ENCODE assay signal across 22 mouse cellular contexts in genomic region chr2:179587069-179587468, GRCm38 (mm10).
"Had no signal": no experiment of that assay in that cellular context is flagged by ENCODE, and none has a peak within 500 bp of the region (broad histone marks: within the 10 kb centered on the region; RNA-seq: fewer than 3 reads in every experiment).

No protein-coding gene starts in this region.

- DNase-seq: gastrocnemius, postnatal 14 days; gastrocnemius, postnatal 36 days; heart, adult 18-20 months; heart, postnatal 14 days; heart, postnatal 36 days; kidney, adult 18-20 months; kidney, adult 8-10 months; kidney, postnatal 10 days; kidney, postnatal 25 days; kidney, postnatal 4 days had no signal

- H3K9me3 ChIP-seq: heart, embryonic 13.5 days; heart, embryonic 15.5 days; hindbrain, embryonic 13.5 days; hindbrain, embryonic 15.5 days; limb, embryonic 13.5 days; limb, embryonic 15.5 days; liver, embryonic 12.5 days had no signal

- H3K4me1 ChIP-seq: heart, embryonic 13.5 days; heart, embryonic 15.5 days; limb, embryonic 13.5 days; limb, embryonic 15.5 days; liver, embryonic 12.5 days had no signal

- H3K4me2 ChIP-seq: heart, embryonic 11.5 days; heart, embryonic 13.5 days; heart, embryonic 15.5 days; hindbrain, embryonic 13.5 days; hindbrain, embryonic 15.5 days; limb, embryonic 13.5 days; limb, embryonic 15.5 days; liver, embryonic 12.5 days had no signal

- H3K4me3 ChIP-seq: heart, embryonic 13.5 days; heart, embryonic 15.5 days; hindbrain, embryonic 13.5 days; hindbrain, embryonic 15.5 days; layer of hippocampus, adult 2 months; limb, embryonic 13.5 days; limb, embryonic 15.5 days; liver, embryonic 12.5 days had no signal

- H3K27me3 ChIP-seq: heart, embryonic 15.5 days; hindbrain, embryonic 15.5 days; limb, embryonic 13.5 days; limb, embryonic 15.5 days; liver, embryonic 12.5 days had no signal

- H3K36me3 ChIP-seq: heart, embryonic 13.5 days; heart, embryonic 15.5 days; hindbrain, embryonic 13.5 days; hindbrain, embryonic 15.5 days; limb, embryonic 13.5 days; limb, embryonic 15.5 days; liver, embryonic 12.5 days had no signal

- H3K9ac ChIP-seq: heart, embryonic 13.5 days; heart, embryonic 15.5 days; hindbrain, embryonic 13.5 days; hindbrain, embryonic 15.5 days; limb, embryonic 13.5 days; limb, embryonic 15.5 days; liver, embryonic 12.5 days; liver, embryonic 14.5 days had no signal

- ATAC-seq: hindbrain, postnatal 0 days; intestine, embryonic 16.5 days; liver, embryonic 12.5 days had no signal

- H3K27ac ChIP-seq: heart, embryonic 13.5 days; heart, embryonic 15.5 days; hindbrain, embryonic 13.5 days; hindbrain, embryonic 15.5 days; hindbrain, postnatal 0 days; layer of hippocampus, adult 2 months; limb, embryonic 13.5 days; limb, embryonic 15.5 days; liver, embryonic 12.5 days; liver, embryonic 14.5 days had no signal
